Mouse (Mus musculus) lung, postnatal 14 days (tissue): ENCODE data around the gene Prune2.
A peak's percentile ranks its signal among the peaks of the same experiment; 100 is the strongest.
"Not testable (repeated sequence)": the region's sequence is repeated elsewhere in the genome, so short reads cannot be mapped to it uniquely, and the experiment has no call there.

Experiments used
- DNase-seq: peaks from one replicate; pipeline ENCODE4 v3.0.0; 2021

Gene Prune2

DNA sequence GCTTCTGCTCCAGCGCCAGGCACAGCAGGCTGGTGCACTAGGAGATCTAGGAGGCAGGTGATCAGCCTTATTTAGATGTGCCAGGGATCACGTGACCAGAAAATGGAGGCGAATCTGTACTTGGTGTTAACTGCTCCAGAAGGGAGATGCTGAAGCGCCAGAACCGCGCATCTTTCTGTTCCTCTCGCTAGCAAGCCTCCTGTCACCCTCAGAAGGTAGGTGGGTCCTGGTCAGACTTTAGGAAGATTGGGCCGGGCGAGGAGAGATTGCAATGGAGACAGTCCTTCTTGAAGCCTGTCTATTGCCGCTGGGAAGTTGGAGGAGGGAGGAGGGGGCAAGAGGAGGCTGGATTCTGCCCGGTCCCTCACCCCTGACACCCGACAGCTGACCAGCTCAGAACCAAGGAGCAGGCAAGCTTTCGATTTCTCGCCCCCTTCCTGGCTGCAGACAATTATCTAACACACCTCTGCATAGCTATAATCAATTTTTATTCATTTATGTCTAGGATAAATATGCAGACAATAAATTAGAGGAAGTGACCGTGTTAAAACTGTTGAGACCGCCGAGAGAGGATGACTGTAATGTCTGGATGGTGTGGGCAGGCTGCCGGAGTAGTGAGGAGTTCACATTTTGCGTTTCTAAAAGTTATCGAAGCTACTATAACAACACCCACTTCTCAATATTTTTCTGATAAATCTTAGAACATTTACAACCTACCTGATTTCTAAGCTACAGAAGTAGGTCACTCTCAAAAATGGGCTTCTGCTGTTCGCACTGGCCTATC, 181.0 kb downstream of the Prune2 start:
- no peak for DNase-seq

DNA sequence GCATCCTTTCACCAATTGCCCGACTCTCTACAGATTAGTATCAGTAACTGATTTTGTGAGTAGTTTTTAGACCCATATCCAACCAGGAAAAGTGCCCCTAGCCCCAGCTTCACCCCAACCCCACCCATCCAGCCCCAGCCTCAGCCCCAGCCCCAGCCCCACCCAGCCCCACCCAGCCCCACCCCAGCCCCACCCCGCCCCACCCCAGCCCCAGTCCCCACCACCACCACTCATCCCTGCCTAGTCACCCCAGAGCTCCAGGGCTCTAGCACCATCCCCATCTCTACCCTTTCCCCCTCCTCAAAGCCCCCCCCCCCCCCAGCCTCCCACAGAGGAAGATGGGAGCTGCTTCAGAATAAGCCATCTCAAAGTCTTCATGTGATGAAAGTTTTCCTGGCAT, 181.7 kb downstream of the Prune2 start:
- no peak for DNase-seq

DNA sequence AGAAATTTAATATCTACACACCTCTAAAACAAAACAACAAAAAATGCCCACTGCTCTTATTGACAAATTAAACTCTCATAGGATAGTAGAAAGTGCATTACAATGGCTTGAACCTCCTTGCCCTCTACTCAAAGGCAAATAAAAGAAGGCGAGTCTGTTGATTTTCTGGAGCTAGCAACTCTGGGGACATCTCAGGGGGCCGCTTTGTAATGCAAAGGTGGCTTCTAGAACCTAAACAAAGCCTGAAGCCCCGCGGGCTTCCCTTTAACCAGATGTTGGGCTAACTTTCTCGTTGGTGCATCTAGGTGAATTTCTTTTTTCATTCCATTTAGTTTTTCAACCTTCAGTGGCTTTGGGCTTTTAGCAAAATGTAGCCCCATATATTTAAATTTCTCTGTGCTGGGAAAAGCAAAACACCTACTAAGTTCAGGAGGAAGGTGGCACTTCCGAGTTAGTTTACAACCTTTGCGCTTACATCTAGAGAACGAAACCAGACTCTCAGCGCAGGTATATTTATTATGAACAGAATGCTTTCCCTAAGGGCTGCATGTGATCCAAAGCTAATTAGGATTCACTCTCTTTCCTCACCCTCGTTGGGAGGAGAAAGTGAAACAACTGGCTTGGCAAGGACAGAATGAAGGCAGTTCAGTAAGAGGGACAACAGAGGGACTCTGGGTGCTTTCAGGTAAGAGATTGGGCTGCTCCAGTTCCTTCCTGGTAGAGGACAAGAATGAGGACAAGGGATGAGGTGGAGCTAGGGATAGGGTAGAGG, 182.4 kb downstream of the Prune2 start:
- DNase-seq: no peak

DNA sequence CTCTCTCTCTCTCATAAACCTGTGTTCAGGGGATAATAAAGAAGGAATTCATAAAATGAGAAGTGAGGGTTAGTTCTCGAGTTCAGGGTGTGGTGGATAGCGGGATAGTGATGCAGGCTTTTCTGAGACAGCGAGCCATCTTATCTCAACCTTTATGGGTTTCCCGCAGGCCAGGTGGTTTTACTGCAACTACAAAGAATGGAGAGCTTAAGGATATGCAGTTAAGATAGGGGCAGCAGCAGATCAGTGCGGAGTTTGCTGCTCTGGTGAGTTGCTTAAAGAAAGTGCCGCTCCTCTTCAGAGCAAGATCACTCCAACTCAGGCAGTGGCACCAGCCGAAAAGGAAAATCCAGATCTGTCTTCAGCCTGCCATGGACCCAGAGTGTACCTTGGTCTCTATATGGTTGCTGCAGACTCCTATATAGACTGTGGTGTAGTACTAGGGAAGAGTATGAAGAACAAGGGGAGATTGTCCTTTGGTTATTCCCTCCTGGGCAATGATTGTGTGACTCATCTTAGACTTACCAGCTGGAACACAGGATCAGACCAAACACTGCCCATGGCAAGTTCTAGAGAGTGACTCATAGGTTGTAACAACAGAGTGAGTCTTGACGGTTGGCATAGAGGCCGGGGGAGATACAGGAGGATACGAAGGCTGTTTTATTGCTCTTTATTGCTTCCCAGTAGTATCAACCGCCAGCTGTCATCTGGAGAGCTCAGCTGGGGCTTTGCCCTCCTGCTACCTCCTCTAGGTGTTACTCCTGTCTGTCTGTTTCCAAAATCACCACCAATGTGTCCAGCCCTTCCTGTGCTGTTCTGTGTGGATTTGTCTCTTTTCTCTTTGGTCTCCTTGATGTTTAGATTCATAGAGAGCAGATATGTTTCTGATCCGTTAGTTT, 184.3 kb downstream of the Prune2 start:
- DNase-seq: no peak

DNA sequence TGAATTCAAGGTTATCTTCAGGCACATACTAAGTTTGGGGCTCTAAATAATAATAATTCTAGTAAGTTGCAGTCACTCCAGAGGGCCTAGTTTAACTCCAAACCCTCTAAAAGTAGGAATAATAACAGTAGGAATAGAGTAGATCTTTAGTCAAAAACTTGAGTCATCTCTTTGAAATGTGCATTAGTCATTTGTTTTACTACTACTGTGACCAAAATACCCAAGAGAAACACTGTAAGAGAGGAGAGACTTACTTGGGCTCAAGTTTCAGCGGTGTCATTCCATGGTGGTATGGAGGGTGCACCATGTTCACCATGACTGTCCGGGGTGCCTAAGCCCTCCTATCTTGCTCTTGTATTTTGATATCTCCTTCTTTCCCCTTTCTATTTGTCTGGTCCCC, 187.3 kb downstream of the Prune2 start:
- no peak for DNase-seq

DNA sequence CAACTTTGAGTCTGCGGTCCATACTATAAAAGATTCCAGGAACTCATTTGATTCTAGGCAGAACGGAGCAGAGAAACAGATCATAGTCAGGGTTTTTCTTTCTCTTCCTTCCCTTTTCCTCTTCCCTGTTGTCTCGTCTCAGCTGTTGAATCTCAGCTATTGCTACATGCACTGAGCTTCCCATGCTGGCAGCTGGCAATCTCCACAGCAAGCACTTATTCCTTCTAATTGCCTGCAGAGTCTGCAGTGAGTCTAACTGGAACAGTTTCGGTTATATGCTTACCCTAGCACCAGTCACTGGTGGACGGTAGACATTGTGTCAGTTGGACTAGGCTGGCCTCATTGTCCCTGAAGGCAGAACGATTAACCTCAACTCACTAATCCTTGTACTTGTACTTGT, 188.3 kb downstream of the Prune2 start:
- DNase-seq: no peak

DNA sequence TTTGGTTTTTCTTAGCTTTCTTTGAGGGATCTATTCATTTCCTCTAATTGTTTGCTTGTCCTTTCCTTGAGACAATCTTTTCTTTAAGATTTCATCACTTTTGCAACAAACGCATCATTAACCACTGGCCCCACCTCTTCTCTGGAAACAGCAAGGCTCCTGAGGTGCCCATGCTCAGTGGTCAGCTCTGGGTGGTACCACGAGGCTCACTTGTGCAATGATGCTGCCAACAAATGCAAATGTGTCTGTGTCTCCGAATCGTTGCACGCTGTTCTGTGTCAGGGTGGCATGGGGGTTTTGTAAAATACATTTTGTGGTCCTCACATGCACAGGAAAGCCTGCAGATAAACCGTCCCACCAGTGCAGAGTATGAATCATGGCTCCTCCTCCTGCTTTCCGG, 194.1 kb downstream of the Prune2 start:
- DNase-seq: no peak

DNA sequence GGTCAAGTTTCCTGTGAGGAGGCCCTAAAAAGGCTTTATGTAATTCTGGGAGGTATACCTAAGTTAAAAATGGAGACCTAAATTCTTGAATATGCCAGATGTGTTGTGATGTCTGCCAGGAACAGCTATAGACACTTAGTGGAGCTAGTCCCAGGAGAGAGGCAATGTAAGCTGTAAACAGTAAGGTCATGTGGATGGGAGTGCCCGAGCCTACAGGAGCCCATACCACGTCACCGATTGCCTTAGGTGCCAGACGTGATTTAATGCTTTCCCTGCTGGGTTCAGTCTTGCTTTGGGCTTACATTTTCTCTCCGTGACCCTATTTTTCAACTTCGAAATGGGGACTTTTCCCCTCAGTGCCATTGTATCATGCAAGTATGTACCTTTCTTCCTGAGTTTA, 195.9 kb downstream of the Prune2 start:
- no peak for DNase-seq

DNA sequence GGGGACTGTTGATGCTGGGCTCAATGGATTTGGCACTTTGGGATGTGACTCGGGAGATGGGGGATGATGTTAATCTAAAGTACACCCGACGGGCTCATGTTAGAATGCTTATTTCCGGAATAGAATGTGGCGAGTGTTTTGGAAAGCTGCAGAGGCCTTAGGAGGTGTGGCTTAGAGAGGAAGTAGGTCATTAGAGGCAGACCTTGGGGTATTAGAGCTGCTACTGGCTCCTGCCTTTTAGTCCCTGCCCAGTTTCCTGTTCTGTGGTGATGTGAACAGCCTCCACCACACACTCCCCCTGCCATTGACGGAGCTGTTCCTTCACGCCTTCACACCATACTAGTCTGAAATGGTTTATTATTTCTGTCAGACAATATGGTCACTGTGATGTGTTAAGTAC, 196.5 kb downstream of the Prune2 start:
- no peak for DNase-seq

DNA sequence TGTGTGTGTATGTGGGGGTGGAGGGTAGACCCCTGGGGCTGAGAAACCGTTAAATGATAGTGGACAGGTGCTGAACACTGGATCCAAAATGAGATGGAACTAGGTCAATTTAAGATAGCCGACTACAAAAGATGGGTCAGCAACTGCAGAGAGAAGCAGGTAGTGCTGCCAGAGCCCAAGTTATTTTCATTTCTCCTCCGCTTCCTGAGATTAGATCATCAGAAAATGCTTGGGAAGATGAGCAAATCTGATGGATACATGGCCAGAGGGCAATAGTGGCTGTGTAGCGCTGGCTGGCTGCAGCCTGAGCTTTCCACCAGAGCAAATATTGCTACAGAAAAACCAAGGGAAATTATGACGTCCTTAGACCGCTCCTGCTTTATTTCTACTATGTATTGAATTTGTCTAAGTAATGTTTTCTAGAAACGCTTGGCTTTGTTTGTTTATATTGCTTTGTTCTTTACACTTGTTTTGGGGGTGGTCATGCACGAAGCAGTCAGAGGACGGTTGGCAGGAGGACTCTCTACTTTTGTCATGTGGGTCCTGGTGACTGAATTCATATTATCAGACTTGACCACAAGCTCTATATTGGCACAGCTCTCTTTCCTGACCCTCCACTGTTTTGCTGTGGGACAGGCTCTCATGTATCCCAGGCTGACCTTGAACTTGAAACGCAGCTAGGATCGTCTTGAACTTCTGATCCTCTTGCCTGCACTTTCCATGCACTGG, 198.2 kb downstream of the Prune2 start:
- DNase-seq: no peak

DNA sequence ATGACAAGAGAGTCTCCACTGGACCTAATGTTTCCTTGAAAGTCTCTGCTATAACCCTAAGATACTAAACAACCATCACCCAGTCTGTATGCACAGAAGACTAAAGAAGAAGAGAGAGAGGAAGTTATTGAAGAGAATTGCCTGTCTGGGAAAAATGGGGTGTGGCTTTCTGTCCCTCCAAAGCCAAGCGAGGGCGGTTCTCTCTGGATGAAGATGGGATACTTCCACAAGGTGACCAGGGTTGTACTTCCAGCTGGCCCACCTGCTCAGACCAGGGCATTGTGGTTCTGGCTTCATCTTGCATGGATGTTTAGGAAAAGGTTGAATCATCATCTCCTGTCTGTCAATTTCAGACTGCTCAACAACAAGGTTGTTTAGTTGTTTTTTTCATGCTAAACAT, 199.3 kb downstream of the Prune2 start:
- no peak for DNase-seq

DNA sequence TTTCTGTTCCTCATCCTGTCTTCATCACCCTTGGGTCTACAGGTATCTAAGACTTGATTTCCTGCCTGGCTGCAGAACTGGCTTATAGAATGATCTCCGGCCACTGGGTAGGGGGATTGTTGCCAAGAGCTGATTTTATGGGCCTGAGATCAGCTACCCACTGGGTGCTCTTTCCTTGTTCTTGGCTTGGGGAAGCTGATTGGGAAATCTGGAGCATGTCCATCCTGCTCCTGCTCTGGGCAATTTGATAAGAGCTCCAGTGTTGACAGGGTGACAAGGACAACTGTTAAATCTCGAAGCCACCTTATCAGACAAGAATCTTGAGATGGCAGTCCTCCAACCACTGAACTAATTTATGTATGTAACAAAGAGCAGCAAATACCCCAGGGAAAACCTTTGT, 203.8 kb downstream of the Prune2 start:
- peak; percentile 2 for DNase-seq

DNA sequence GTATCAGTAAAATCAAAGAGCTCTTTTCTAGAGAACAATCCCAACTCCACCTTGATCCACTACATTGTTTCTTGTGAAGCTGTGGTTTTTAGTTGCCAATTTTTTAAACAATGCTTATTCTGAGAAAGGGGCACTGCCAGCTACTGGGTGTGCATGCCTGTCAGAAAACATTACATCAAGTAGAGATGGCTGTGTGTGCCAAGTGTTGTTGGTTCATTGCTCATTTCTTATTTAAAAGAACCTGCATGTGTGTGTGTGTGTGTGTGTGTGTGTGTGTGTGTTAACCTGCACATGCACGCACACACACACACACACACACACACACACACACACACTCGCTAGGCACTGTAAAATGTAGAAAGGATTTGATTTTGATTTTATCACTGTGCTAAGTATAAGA, 204.3 kb downstream of the Prune2 start:
- no peak for DNase-seq

DNA sequence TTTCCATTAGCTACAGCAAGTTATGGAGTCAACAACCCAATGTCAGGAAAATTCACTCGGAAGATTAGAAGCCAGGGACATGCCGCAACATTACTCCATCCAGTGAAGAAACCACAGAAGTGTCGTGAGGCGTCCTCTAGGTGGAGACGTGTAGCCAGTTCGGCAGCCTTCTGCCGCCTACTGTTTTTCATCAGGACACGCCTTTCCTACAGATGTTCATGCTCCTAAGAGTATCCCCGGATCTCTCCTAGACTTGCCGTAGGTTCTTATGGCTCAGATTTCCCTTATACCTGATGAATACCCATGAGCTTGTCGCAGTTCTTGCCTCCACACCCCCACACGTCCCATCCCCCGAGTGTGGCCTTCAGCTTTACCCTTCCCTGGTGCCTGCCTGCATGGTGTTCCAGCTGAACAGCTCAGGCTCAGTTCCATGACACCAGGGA, 207.6 kb downstream of the Prune2 start:
- DNase-seq: peak; percentile 56

DNA sequence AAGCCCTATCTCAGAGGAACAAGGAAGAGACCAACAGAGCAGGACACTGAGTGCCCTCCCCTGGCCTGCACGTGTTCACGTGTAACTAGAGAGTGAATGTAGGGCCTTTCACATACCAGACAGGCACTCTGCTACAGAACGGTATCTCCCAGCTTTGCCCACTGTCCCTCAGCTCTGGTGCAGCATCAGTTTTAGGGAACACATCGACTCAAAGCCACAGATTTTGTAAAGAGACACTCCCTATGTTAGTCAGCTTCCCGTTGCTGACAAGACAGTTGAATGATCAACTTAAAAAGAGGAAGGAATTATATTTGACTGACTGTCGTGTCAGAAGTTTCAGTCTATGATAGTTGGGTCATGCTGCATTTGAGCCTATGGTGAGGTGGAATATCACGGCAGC, 210.4 kb downstream of the Prune2 start:
- DNase-seq: no peak

DNA sequence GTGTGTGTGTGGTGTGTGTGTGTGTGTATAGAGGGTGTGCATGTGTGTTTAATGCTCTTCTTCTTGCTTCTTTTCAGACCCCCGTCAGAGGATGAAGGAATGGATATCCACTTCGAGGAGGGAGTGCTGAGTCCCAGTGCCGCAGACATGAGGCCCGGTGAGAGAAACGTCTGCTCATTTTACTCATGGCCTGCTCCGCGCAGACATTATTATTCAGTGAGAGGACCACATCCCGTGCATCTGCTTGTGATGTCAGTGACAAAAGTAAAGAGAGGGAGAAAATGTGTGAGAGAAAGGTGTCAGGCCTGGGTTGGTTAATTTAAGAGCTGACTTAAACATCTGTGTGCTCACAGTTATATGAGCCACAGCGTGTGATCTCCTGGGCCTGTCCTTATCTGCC, 212.3 kb downstream of the Prune2 start:
- no peak for DNase-seq

DNA sequence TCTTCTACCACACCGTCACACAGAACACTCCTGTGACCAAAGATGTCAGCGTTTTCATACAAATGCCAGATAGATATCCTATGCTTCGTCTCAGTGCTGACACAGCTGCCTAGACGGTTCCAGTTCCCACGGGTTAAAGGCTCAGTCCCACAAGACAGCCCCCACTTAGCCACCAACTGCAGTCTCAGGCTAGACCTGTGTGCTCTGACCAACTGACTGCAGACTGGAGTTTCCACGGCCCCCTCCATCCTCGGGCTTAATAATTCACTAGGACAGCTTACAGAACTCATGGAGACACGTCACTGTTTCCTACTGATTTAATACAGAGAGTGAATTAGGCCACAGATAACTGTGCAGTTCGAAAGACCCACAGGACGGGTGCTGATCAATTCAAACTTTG, 213.8 kb downstream of the Prune2 start:
- no peak for DNase-seq

DNA sequence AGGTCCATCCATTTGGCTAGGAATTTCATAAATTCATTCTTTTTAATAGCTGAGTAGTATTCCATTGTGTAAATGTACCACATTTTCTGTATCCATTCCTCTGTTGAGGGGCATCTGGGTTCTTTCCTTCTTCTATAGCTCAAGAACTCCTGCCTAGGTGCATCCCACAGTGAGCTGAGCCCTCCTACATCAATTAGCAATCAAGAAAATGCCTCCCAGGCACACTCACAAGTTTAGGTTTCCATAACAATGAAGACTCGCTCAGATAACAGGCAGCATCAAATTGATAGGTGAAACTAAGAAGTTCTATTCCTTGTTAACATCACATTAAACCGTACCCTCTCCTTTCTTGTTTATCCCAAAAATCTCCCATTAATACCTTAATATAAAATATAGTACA, 218.6 kb downstream of the Prune2 start:
- DNase-seq: not testable (repeated sequence)

DNA sequence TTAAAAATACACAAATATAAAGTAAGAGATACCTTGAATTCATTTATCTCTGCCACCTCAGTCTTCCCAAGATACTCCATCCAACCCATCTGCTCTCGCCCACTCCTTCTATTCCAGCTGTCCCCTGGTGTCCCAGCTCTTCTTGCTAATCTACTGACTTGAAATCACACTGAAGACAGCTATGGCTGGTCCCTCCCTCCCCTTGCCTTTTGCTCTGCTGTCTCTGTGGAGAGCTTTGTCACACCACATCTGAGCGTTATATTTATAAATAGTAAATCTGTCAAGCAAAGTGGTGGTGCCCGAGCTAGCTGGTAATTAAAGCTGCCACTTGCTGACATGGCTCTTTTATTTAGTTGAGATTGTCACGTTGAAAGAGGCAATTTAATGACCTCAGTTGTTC, 224.6 kb downstream of the Prune2 start:
- DNase-seq: no peak

DNA sequence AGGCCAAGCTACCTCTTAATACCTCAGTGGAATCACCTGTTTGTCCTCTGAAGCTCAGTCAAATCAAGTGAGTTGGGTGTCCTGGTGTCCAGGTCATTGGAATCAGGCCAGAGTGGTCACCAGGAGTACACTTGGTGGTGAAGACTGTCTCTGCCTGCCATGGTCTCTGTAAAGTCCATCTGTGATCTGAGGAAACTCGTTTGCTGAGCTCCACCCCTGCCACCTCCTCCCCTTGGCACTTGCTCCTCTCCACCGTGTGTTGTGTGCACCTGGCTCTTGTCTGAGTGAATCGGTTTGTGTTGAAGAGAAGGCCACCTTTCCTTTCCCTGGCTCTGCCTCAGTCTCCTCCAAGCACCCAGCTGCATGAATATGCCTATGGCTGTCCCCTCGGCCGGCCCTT, 238.8 kb downstream of the Prune2 start:
- DNase-seq: no peak

DNA sequence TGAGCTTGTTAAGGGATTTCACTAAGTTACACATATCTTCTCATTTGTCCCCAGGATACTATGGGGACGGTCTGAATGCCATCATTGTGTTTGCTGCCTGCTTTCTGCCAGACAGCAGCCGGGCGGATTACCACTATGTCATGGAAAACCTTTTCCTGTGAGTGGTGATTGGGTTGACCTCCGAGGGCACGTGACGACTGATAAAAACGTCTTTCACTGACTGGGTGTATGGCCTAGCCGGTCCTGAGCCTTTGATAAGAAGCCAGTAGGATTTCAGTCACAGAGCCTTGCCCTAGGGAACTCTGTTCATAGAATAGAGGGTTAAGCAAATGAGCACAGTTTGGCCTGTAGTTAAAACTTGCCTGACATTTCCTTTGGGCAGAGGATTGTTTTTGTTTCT, 243.1 kb downstream of the Prune2 start:
- no peak for DNase-seq

DNA sequence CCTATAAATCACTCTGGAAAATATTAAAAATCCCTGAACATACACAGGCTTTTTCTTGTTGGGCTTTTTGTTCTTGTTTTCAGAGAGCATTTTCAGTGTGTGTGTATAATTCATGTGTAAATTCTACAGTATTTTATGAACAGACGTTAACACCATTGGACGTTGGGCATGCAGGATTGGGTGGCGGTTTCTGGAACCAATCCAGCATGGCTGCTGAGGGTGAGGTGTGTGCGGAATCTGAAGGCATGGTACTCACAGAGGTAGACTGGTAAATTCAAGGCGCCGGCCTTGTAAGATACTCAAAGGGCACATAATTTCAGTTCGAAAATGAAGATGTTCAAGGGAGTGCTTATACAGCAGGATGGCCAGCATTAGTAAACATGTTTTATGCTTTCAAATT, 251.2 kb downstream of the Prune2 start:
- DNase-seq: no peak

DNA sequence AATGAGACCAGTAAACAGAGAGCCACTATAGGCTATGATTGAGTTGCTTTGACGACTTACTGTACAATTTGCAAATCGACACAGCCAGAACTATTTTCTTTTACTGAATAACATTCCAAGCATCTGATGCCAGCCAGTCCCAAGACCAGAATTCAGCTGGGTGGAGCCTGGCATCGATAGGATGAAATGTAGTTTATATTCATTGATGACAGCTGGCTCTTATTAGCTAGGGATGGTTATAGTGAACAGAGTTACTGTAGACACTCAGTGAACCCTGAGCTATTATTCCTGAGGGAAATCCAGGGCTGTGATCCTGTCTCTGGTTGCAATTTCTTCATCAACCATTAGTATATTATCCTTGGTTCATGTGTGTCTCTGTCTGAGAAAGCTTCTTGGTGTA, 254.6 kb downstream of the Prune2 start:
- no peak for DNase-seq
